Comparison of ENCODE assay signal across 12 mouse cellular contexts in genomic region chr5:149202941-149203340, GRCm38 (mm10). TPM values are rescaled to one million over a fixed set of nuclear protein-coding genes. Genes with fewer than 3 reads are reported as not detected.
DNase-seq lines count a peak whose midpoint lies in the region; ATAC-seq and TF ChIP-seq lines count a peak whose summit lies in the region.
"Had no signal": no experiment of that assay in that cellular context is flagged by ENCODE, and none has a peak within 500 bp of the region (broad histone marks: within the 10 kb centered on the region; RNA-seq: fewer than 3 reads in every experiment).

No protein-coding gene starts in this region.

- no peak overlapping the region for H3K9ac ChIP-seq in kidney, postnatal 0 days (ENCODE audit: low read depth, low read length)
- no peak overlapping the region for H3K9ac ChIP-seq in ES-E14 (ENCODE audit: insufficient read depth, low read depth, low read length, poor library complexity, severe bottlenecking)
- no peak overlapping the region for H3K9ac ChIP-seq in liver, embryonic 13.5 days
- H3K9ac ChIP-seq: hindbrain, embryonic 15.5 days; lung, embryonic 15.5 days had no signal

- H3K4me1 ChIP-seq in kidney, postnatal 0 days (replicated peaks; ENCODE audit: insufficient read depth, low read length) = 0 out of 2 replicates have a peak, but pooled peaks cover 3% of the 10 kb centered on the region
- H3K4me1 ChIP-seq in ES-E14 (ENCODE audit: control insufficient read depth in 2 of 2, insufficient read depth in 2 of 2, low read length in 2 of 2, poor library complexity in 1 of 2) = peaks cover 2 to 17% of the 10 kb centered on the region in 2 experiments; a peak in 3 of 4 replicates
- peaks cover 34% of the 10 kb centered on the region for H3K4me1 ChIP-seq in liver, embryonic 13.5 days (replicated peaks)
- H3K4me1 ChIP-seq: hindbrain, embryonic 15.5 days had no signal

- H3K27ac ChIP-seq in kidney, postnatal 0 days = peak overlapping the region; percentile 57; the same call in 1 of the 2 replicates
- no peak overlapping the region for H3K27ac ChIP-seq in ES-E14 (ENCODE audit: insufficient read depth, low read depth, low read length, poor library complexity, severe bottlenecking)
- H3K27ac ChIP-seq in liver, embryonic 13.5 days = peak overlapping the region; percentile 5; the same call in 1 of the 2 replicates
- H3K27ac ChIP-seq: hindbrain, embryonic 15.5 days; lung, embryonic 15.5 days had no signal

- no peak for ATAC-seq in kidney, postnatal 0 days (replicated peaks; ENCODE audit: low FRiP score, low read depth)
- ATAC-seq in liver, embryonic 13.5 days (ENCODE audit: low read depth) = no peak

- in situ Hi-C loops in ES-E14 (cut with MboI; ENCODE audit: low sequenced_read_pairs in 2 of 2, unreplicated experiment in 2 of 2) = no loop called here

- no peak for TF ChIP-seq CTCF in kidney, postnatal 0 days (IDR thresholded peaks at IDR 0.05; ENCODE audit: low read depth)

- H3K36me3 ChIP-seq in kidney, postnatal 0 days (ENCODE audit: insufficient read depth, low read length) = peaks cover 48% of the 10 kb centered on the region
- peaks cover 55% of the 10 kb centered on the region for H3K36me3 ChIP-seq in ES-E14 (ENCODE audit: control insufficient read depth, insufficient read depth, low read length, poor library complexity, severe bottlenecking)
- peaks cover 83% of the 10 kb centered on the region for H3K36me3 ChIP-seq in liver, embryonic 13.5 days

- WGBS in kidney, postnatal 0 days = 49% methylated on average over 5 of the region's 5 CpGs
- WGBS in liver, embryonic 13.5 days (ENCODE audit: insufficient replicate concordance) = 58% methylated on average over 5 of the region's 5 CpGs

- no peak overlapping the region for H3K4me3 ChIP-seq in kidney, postnatal 0 days (replicated peaks; ENCODE audit: low read depth, low read length)
- no peak overlapping the region for H3K4me3 ChIP-seq in ES-E14 (ENCODE audit: insufficient read depth in 1 of 2, low read depth in 1 of 2, low read length in 2 of 2, poor library complexity in 1 of 2, severe bottlenecking in 1 of 2)
- no peak overlapping the region for H3K4me3 ChIP-seq in liver, embryonic 13.5 days (replicated peaks)
- H3K4me3 ChIP-seq: hindbrain, embryonic 15.5 days; lung, embryonic 15.5 days had no signal

- no peaks in the 10 kb centered on the region for H3K27me3 ChIP-seq in kidney, postnatal 0 days (ENCODE audit: insufficient read depth, low read length)
- no peaks in the 10 kb centered on the region for H3K27me3 ChIP-seq in liver, embryonic 13.5 days
- H3K27me3 ChIP-seq: hindbrain, embryonic 15.5 days; lung, embryonic 15.5 days had no signal

- no peak for DNase-seq in kidney, postnatal 0 days (ENCODE audit: low spot score)
- DNase-seq in kidney, postnatal 10 days = no peak
- no peak for DNase-seq in ES-E14 (ENCODE audit: low read depth, low spot score)
- DNase-seq in adrenal gland, adult 2 months = peak; percentile 76
- no peak for DNase-seq in liver, embryonic 13.5 days
- DNase-seq in testis, postnatal 10 days (ENCODE audit: low spot score) = no peak
- no peak for DNase-seq in ovary, adult 18-20 months (ENCODE audit: low spot score)
- DNase-seq: cerebellum, adult 11-12 months; spleen, adult 18-20 months; thymus, postnatal 25 days had no signal

- no peak overlapping the region for H3K4me2 ChIP-seq in kidney, postnatal 0 days (ENCODE audit: low read length)
- no peak overlapping the region for H3K4me2 ChIP-seq in liver, embryonic 13.5 days
- H3K4me2 ChIP-seq: hindbrain, embryonic 15.5 days; lung, embryonic 15.5 days had no signal

- no peaks in the 10 kb centered on the region for H3K9me3 ChIP-seq in kidney, postnatal 0 days (replicated peaks; ENCODE audit: low read length)
- H3K9me3 ChIP-seq in ES-E14 (ENCODE audit: control insufficient read depth, insufficient read depth, low read depth, low read length) = no peaks in the 10 kb centered on the region
- no peaks in the 10 kb centered on the region for H3K9me3 ChIP-seq in liver, embryonic 13.5 days (replicated peaks)
- H3K9me3 ChIP-seq: hindbrain, embryonic 15.5 days; lung, embryonic 15.5 days had no signal

TF ChIP-seq in ES-E14, 5 proteins besides CTCF, POLR2A, EP300 and RAD21:
- peak; percentile 61 for TF ChIP-seq MAFK (IDR thresholded peaks at IDR 0.05; ENCODE audit: insufficient read depth, low read depth, low read length)
- no peak for TF ChIP-seq ZNF384 (IDR thresholded peaks at IDR 0.05; ENCODE audit: low read depth, low read length)

RNA-seq across cellular contexts. Expression of gene Hmgb1, which starts 18.7 kb away (rescaled TPM):
- 1,196 and 1,208 TPM in 2 replicates for polyA plus RNA-seq in kidney, postnatal 0 days (2015; fragmentation: Nextera tagmentation; extraction: Ambion mirVana)
- total RNA-seq in ES-E14 (2012; rRNA removed) = 287 and 350 TPM in 2 replicates
- 100 to 1,000 TPM; 128 to 135 TPM for total RNA-seq in adrenal gland, adult 2 months (2021)
- polyA plus RNA-seq in adrenal gland, adult 2 months (2012; rRNA removed) = 5.1 and 7.5 TPM in 2 replicates
- polyA plus RNA-seq in liver, embryonic 13.5 days (2015; fragmentation: Nextera tagmentation; extraction: Ambion mirVana) = 678 and 901 TPM in 2 replicates

RNA-seq across cellular contexts. Expression of gene Uspl1, which starts 18.8 kb away (rescaled TPM):
- 29.2 and 33.6 TPM in 2 replicates for polyA plus RNA-seq in kidney, postnatal 0 days (2015; fragmentation: Nextera tagmentation; extraction: Ambion mirVana)
- total RNA-seq in ES-E14 (2012; rRNA removed) = 108 and 116 TPM in 2 replicates
- 10 to 100 TPM; 28.5 to 40.7 TPM for total RNA-seq in adrenal gland, adult 2 months (2021)
- 3.2 and 4.2 TPM in 2 replicates for polyA plus RNA-seq in adrenal gland, adult 2 months (2012; rRNA removed)
- polyA plus RNA-seq in liver, embryonic 13.5 days (2015; fragmentation: Nextera tagmentation; extraction: Ambion mirVana) = 24.2 and 28.6 TPM in 2 replicates

Comparison
In these comparisons a context has a peak if more than half of its experiments do, and no peak if none do; other contexts are left out.
1. RNA of gene Hmgb1, which starts 18.7 kb away (polyA plus RNA-seq): 1,196 to 1,208 TPM in kidney, postnatal 0 days and 678 to 901 TPM in liver, embryonic 13.5 days; 5.1 to 7.5 TPM in adrenal gland, adult 2 months; every median in the first group is over 10 times any median in the second.